ENCODE assay signal across 10 mouse cellular contexts in genomic region chr3:34651486-34652170, GRCm38 (mm10). TPM values are rescaled to one million over a fixed set of nuclear protein-coding genes. Genes with fewer than 3 reads are reported as not detected.
DNase-seq lines count a peak whose midpoint lies in the region; ATAC-seq and TF ChIP-seq lines count a peak whose summit lies in the region.
"Had no signal": no experiment of that assay in that cellular context is flagged by ENCODE, and none has a peak within 500 bp of the region (broad histone marks: within the 10 kb centered on the region; RNA-seq: fewer than 3 reads in every experiment).

No protein-coding gene starts in this region.

- WGBS in lung, embryonic 16.5 days, result 3% methylated on average over 26 of the region's 26 CpGs
- WGBS in lung, adult 2 months, result 7% methylated on average over 26 of the region's 26 CpGs
- under 1% methylated on average over 26 of the region's 26 CpGs for WGBS in forebrain, embryonic 16.5 days
- under 1% methylated on average over 26 of the region's 26 CpGs for WGBS in midbrain, embryonic 13.5 days

- H3K36me3 ChIP-seq in lung, embryonic 16.5 days (ENCODE audit: control insufficient read depth, insufficient read depth, low read length), result no peaks in the 10 kb centered on the region
- no peaks in the 10 kb centered on the region for H3K36me3 ChIP-seq in forebrain, embryonic 16.5 days (ENCODE audit: control insufficient read depth, insufficient read depth)
- no peaks in the 10 kb centered on the region for H3K36me3 ChIP-seq in midbrain, embryonic 13.5 days
- H3K36me3 ChIP-seq: limb, embryonic 15.5 days had no signal

- intact Hi-C loops in left cerebral cortex, postnatal 25 days (cut with DNase I), result loop anchor here (1.0 kb wide), 1 partner anchor 11 kb away; no protein-coding TSS in a partner anchor
- intact Hi-C loops in gastrocnemius, postnatal 36 days (cut with DNase I), result no loop called here

- no peak overlapping the region for H3K4me2 ChIP-seq in lung, embryonic 16.5 days (ENCODE audit: low read depth, low read length)
- peak overlapping the region; percentile 56 for H3K4me2 ChIP-seq in forebrain, embryonic 16.5 days (ENCODE audit: low read length)
- peak overlapping the region; percentile 81 for H3K4me2 ChIP-seq in midbrain, embryonic 13.5 days (replicated peaks)

- H3K27ac ChIP-seq in lung, embryonic 16.5 days (ENCODE audit: low read length), result no peak overlapping the region
- H3K27ac ChIP-seq in forebrain, embryonic 16.5 days (ENCODE audit: low read length), result peak overlapping the region; percentile 97
- peak overlapping the region; percentile 92 for H3K27ac ChIP-seq in midbrain, embryonic 13.5 days
- H3K27ac ChIP-seq: limb, embryonic 15.5 days had no signal

- TF ChIP-seq POLR2A in lung, adult 2 months (IDR thresholded peaks at IDR 0.05; ENCODE audit: borderline replicate concordance, extremely low read depth, low read depth, low read length), result no peak

- no peak for TF ChIP-seq CTCF in lung, adult 2 months (IDR thresholded peaks at IDR 0.05; ENCODE audit: insufficient read depth, low read length)

- peaks cover 20% of the 10 kb centered on the region for H3K4me1 ChIP-seq in lung, embryonic 16.5 days (replicated peaks; ENCODE audit: control insufficient read depth, insufficient read depth, low read length)
- H3K4me1 ChIP-seq in lung, adult 2 months (ENCODE audit: control insufficient read depth, insufficient read depth, low read length), result no peaks in the 10 kb centered on the region
- H3K4me1 ChIP-seq in forebrain, embryonic 16.5 days (replicated peaks; ENCODE audit: control insufficient read depth, insufficient read depth, low read length), result peaks cover 28% of the 10 kb centered on the region
- peaks cover 57% of the 10 kb centered on the region for H3K4me1 ChIP-seq in midbrain, embryonic 13.5 days (replicated peaks)

- H3K9ac ChIP-seq in lung, embryonic 16.5 days (ENCODE audit: low read length), result no peak overlapping the region
- peak overlapping the region; percentile 82 for H3K9ac ChIP-seq in forebrain, embryonic 16.5 days (replicated peaks; ENCODE audit: low read depth, low read length)
- H3K9ac ChIP-seq in midbrain, embryonic 13.5 days (replicated peaks), result peak overlapping the region; percentile 97
- H3K9ac ChIP-seq: limb, embryonic 15.5 days had no signal

- H3K27me3 ChIP-seq in lung, embryonic 16.5 days (ENCODE audit: control insufficient read depth, insufficient read depth, low read depth, low read length), result peaks cover 85% of the 10 kb centered on the region
- H3K27me3 ChIP-seq in forebrain, embryonic 16.5 days (replicated peaks; ENCODE audit: control insufficient read depth, insufficient read depth, low read length), result no peaks in the 10 kb centered on the region; the same call in 1 of the 2 replicates
- peaks cover 3% of the 10 kb centered on the region; the same call in 1 of the 2 replicates for H3K27me3 ChIP-seq in midbrain, embryonic 13.5 days

- no peak for DNase-seq in lung, adult 2 months
- no peak for DNase-seq in thymus, postnatal 14 days
- no peak for DNase-seq in left cerebral cortex, postnatal 25 days (ENCODE audit: low spot score in 2 of 2)
- DNase-seq in spleen, postnatal 10 days (ENCODE audit: low spot score in 2 of 2), result no peak
- no peak for DNase-seq in gastrocnemius, postnatal 36 days

- H3K9me3 ChIP-seq in lung, embryonic 16.5 days (ENCODE audit: control insufficient read depth, low read length), result no peaks in the 10 kb centered on the region
- H3K9me3 ChIP-seq in forebrain, embryonic 16.5 days (ENCODE audit: control insufficient read depth, low read length), result no peaks in the 10 kb centered on the region
- H3K9me3 ChIP-seq in midbrain, embryonic 13.5 days, result no peaks in the 10 kb centered on the region
- H3K9me3 ChIP-seq: limb, embryonic 15.5 days had no signal

- peak overlapping the region; percentile 48 for H3K4me3 ChIP-seq in lung, embryonic 16.5 days (ENCODE audit: low read length)
- no peak overlapping the region for H3K4me3 ChIP-seq in lung, adult 2 months (replicated peaks; ENCODE audit: extremely low read depth, low read depth, low read length)
- H3K4me3 ChIP-seq in forebrain, embryonic 16.5 days (replicated peaks; ENCODE audit: low read length), result peak overlapping the region; percentile 68
- peak overlapping the region; percentile 59 for H3K4me3 ChIP-seq in midbrain, embryonic 13.5 days (replicated peaks)
- H3K4me3 ChIP-seq: myocyte had no signal

- no peak for ATAC-seq in lung, embryonic 16.5 days (ENCODE audit: low read depth)
- no peak for ATAC-seq in forebrain, embryonic 16.5 days
- no peak for ATAC-seq in midbrain, embryonic 13.5 days

RNA-seq across cellular contexts. Expression of gene Sox2, which starts 1.4 kb away (rescaled TPM):
- polyA plus RNA-seq in lung, embryonic 16.5 days (2015; fragmentation: Nextera tagmentation; extraction: Ambion mirVana), result 1.6 and 1.9 TPM in 2 replicates
- 14.2 and 16.0 TPM in 2 replicates for polyA plus RNA-seq in lung, adult 2 months (2012; rRNA removed)
- polyA plus RNA-seq in forebrain, embryonic 16.5 days (2015; fragmentation: Nextera tagmentation; extraction: Ambion mirVana), result 20.8 and 24.0 TPM in 2 replicates
- polyA plus RNA-seq in midbrain, embryonic 13.5 days (2015; fragmentation: Nextera tagmentation; extraction: Ambion mirVana), result 27.8 and 28.2 TPM in 2 replicates
- total RNA-seq in left cerebral cortex, postnatal 25 days (2021), result 10 to 100 TPM; 40.5 to 43.8 TPM
- not detected for total RNA-seq in gastrocnemius, postnatal 36 days (2021)
- polyA plus RNA-seq: myocyte had no signal
